Mouse (Mus musculus) gastrocnemius, postnatal 4 days (tissue): ENCODE measurements around the gene Rep15. TPM values are rescaled to one million over a fixed set of nuclear protein-coding genes. Genes with fewer than 3 reads are reported as not detected.

ENCODE experiments used
- DNase-seq, 2 experiments: peaks; one replicate each; pipeline ENCODE4 v3.0.0; 2021 to 2022; ENCODE audit warnings: low spot score in 2 of 2, mixed read lengths in 2 of 2
- long read RNA-seq, 2 experiments: library from polyadenylated mRNA; stranded (forward); transcript quantifications; one replicate each; pipeline ENCODE4 v2.0.0; 2021
- total RNA-seq, 2 experiments: library from RNA; stranded (reverse); gene quantifications; 2 replicates each; pipeline ENCODE4 v1.2.3; 2021

The Rep15 gene
- 1 to 10 TPM; 1.7 to 1.8 TPM for total RNA-seq
- long read RNA-seq, experiment 1 = 0 reads
- long read RNA-seq, experiment 2 = 0 reads

DNA sequence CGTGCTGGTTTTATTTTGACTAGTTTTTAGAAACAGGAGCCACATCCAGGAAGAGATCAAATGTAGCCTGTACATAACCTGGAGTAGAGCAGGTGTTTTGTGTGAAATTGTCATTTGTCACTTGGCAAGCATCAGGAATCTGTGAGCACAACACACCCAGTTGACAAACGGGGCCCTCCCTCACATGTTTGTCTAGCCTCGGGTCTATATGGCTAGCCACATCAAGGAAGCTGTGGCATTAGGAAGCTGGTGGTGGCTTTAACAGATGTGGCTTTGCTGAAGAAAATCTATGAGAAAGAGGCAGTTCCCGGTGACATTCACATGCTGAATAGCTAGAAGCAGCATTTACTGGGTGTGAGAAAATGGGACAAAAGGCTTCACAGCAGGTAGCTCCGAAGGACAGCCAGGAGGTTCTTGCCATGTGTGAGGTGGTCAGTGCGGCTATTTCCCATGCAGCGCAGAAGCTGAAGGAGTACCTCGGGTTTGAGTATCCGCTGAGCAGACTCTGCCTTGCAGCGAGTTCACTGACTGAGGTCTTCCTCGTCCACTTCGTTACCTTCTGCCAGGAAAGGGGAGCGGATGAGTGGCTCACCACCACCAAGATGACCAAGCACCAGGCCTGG is at the start of gene Rep15:
Gene Rep15 (plus strand): TSS at position 282 of the 623 bp plus-strand sequence.
- DNase-seq = no peak

DNA sequence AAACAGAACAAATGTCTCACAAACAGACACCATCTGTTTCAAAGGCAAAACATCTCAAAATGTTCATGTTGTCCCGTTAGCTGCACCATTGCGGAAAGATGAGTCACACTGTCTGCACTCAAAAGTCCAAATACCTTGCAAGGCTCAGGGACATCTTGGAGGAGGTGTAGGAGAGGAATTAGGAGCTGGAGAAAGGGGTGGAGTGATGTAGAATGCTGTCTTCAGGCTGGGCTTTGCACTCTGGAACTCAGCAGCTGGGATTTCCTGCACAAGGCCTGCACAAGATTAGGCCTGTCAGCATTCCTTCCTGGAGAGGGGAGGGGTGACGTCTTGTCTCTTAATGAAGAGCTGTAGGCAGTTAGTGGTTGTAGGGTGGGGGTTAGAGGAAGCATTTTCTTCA is 47.8 kb upstream of the Rep15 start:
- no peak for DNase-seq

DNA sequence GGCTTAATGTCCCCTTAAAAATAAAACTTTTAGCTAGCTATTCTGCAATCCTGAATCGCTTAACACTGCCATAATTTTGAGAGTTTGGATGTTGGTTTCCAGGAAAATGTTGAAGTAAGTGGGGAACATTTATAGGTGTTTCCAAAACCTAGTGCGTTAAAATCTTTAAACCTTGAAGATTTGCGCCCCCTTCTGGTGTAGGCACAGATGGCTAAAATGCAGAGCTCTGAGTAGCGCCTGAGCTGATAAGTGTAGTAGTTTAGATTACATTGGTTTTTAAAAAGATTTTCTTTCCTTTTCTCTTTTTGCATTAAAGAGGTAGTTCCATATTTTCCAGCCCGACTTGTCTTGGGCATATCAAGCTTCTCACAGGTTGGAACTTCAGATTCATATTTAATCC is 38.1 kb upstream of the Rep15 start:
- DNase-seq = peak; percentile 25 to 68

DNA sequence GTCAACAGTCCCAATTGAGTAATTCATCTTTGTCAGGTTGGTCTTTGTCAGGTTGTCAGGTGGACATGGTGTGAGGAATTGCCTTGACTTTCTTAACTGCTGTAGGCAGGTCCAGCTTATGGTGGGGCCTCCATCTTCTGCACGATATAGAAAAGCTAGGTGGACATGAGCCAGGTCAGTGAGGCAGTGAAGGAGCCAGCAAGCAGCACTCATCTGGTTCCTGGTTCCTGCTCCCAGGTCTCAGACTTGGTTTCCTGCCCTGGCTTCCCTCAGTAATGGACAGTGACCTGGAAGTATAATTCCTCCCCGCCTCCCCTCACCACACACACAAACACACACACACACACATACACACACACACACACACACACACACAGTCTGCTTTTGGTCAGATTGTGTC is 37.0 kb upstream of the Rep15 start:
- no peak for DNase-seq

DNA sequence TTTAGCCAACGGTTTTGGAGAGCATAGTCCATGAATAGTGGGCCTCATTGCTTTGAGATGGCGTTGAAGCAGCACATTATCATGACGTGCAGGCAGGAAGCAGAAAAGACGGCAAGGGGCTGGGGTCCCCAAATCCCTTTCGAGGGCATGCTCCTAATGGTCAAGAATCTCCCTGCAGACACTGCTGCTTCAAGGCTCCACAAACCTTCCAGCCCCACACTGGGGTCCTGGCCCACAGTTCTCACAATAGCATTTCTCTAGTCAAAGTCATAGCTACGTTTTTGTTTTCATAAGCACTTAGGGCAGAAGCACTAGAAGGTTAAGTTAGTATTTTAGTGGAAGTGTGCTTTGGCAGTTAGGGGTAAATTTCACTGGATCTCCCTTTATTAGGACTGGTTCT is 36.5 kb upstream of the Rep15 start:
- no peak for DNase-seq

DNA sequence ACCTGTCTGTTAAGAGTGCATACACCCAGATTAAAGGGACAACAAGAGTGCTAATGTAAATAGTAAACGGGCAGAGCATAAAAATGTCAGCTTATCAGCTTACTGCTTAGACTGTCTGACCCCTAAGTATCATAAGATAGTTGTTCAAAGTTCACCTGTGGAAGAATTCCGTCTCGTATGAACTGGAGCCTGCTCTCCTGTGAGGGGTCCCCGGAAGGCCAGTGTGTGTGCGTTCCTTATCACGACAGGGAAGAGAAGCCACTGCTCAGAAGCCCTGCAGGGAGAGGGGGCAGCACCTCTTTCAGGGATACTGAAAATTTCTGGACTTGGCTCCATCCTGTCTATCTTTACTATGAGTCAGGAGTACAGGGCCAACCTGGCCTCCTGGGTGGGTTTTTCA is 35.4 kb upstream of the Rep15 start:
- no peak for DNase-seq

DNA sequence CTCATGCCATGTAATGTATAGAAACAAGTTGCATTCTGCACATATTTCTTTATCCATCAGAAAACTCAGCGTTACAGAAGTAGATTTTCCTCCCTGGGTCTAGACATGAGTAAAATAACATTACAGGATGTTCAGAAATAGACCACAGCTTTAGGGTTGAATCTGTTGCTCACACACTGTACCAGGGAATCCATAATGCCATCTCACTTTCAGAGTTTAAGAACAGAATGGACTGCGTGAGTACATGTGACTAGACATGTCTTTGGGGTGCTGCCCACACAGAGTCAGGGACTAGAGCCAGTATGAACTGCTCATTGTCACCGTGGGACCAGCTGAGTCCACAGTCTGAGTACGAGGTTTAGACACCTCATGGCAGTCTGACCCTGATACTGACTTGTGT is 33.7 kb upstream of the Rep15 start:
- DNase-seq = no peak

DNA sequence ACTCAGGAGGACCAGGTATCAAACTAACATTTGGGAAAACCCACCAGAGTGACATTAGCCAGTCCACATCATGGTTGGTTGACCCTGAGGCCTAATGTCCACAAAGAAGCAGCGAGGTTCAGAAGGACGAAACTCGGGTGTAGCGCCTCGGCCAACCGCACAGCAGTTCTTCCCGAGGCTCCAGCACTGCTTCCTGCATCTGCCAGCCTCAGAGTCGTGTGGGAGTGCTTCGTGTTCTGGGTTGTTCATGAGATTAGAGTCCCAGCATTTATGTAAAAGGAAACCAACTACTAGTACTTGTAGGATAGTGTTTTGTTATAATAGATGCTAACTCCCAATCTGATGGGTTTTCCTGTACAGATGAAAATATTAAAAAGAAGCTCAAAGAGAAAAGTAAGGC is 33.1 kb upstream of the Rep15 start:
- no peak for DNase-seq

DNA sequence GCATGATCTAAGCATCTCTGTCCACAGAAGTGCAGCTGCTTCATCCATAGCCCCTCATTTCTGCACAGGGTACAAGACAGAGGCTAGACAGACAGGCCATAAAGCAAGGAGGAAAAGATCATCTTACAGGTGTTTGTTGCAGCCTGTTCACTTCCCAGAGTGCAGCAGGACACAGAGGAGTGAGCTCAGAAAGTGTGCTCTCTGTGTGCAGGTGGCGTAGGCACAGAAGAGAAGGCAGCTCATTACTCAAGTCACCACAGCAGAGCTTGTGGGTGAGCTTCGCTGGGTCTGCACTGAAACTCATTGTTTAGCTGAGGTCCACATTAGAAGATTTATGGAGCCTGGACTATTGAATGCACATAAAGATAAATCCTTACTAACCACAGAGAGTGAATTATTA is 32.6 kb upstream of the Rep15 start:
- DNase-seq = no peak

DNA sequence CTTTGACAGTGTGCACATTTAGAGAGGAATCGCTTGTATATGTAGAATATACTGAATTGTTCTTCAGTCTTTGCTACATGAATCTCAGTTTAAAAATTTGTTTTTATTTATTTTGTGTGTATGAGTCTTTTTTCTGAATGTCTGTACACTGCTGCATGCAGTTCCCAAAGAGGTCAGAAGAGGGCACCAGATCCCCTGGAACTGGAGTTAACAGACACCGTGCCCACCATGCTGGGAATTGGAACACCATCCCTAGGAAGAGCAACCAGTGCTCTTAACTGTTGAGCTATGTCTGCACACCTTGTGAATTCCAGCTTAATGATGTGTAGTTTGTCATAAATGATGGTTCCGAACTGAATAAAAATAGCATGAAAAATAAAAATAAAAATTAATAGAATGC is 24.2 kb upstream of the Rep15 start:
- peak; percentile 26 to 32 for DNase-seq

DNA sequence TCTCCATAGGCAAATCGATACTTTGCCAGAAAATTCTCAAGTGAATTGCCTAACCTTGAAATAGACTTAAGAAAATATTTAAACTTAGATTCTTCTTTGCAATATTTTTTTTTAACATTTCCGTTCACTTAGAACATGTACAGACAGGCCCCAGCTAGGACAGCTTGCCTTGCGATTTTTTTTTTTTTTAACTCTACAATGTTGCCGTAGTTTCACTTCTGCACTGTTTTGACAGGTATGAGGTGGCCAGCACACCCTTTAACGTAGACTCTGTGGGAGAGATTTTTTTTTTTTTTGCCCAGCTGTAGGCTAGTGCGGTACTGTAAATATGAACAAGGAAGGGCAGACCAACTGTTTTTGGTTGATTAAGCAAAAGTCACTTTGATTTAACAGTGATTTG is 22.0 kb upstream of the Rep15 start:
- no peak for DNase-seq

DNA sequence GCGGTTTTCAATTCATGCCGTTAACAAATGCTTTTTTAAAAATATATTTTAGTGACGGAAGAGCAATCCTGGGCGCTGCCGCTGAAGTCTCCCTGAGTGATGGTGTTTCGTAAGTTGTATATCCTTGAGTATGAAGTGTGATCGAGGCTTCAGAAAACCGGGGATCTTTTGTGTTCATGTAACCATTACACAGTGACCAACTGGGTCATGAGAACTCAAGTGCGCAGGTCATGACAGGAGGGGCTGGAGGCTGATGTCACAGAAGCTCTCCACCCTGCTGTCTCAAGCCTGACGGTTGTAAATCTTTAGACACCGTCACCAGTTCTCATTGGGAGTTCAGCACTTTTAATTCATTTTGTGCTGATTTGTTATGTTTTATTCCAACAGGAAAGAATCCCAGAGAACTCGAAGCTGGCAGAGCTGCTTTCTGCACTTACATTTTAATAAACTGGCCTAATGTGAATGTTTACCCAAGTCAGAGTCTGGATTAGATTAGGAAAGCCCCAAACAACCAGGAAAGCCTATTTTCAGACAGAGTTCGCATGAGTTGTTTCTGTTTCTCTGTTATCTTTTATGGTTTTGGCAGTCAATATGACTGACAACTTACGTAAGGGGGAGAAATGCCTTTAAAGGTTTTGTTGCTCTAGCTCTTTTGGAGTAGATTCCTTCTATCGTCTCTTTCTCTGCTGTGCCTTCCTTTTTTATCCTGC is 21.4 kb upstream of the Rep15 start:
- no peak for DNase-seq

DNA sequence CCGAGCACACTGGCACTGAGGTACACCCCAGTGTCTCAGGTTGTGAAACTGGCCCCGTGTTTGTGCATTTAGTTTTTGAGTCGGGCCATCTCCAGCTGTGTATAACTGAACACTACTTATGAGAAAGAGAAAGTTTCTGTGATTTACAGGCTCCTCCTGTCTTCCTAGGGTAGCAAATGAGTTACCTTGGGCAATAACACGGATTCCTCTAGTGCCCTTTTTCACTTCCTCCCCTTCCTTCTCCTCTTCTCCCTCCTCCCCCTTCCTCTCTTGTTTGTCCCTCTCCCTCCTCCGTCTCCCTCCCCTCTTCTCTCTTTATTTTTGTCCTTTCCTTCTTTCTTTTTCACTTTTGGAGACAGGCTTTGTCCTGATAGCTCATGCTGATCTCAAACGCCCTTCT is 20.8 kb upstream of the Rep15 start:
- DNase-seq = no peak

DNA sequence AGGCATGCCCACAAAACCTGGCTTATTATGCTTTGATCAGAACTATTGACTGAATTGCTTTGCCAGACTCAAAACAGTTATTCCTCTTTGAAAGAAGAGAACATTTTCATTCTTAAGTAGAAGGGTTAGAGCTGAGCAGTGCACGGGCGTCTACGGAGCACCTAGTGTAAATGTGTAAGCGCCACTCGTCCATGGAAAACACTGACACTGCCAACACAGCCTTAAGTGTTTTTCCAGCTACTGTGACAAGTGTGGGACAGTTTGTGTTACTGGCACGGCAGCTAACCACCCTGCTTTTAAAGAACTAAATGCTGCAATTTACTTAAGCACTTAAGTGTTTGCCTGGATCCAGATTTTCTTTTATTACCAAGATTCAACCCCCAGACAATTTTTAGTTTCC is 20.4 kb upstream of the Rep15 start:
- no peak for DNase-seq

DNA sequence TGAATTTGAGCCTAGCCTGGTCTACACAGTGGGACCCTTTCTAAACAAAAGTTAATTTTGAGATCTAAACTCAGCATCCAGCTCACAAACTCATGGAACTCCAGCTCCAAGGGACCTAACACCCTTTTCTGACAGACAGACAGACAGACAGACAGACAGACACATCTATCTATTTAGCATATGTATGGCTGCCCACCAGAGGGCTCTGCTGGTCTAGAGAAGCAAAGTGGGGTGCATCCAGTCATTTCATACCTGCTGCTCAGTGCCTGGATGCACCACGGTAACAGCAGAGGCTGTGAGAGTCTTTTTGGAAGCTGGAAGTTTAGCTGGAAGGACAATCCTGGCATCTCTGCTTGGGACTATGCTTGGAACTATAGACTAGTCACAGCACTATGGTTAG is 18.8 kb upstream of the Rep15 start:
- no peak for DNase-seq

DNA sequence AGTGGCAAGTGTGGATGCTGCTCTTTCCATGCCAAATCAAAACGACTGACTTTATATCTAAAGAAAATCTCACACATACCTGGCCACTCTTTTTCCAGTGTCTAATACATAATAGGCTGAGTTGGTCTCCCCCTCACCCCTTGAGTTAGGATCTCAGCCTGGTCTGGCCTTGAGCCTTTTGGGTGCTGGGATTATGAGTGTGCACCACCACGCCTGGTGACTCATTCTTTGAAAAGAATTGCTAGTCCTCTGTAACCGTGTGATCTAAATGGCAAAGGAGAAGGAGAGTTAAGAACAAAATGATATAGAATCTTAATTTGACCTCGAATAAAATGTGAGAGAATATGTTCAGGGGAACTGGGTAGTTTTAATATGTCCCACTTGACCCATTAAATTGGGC is 14.5 kb upstream of the Rep15 start:
- DNase-seq = no peak

DNA sequence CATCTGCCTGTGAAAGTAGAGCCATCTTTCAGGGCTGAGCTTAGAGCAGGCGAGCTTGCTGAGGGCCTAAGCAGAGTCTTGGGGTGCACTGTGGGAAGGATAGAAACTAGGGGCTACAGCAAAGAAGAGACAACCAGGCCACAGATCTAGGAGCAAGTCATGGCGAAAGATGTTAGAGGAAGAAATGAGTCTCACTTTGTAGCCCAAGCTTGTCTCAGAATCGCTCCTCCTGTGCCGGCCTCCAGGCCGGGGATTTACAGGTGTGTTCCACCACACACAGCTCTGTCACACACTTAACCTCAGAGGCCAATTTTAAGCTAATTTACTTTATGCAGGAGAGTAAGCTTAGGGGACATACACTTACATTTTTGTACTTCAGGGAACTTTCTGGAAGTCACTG is 14.0 kb upstream of the Rep15 start:
- no peak for DNase-seq

DNA sequence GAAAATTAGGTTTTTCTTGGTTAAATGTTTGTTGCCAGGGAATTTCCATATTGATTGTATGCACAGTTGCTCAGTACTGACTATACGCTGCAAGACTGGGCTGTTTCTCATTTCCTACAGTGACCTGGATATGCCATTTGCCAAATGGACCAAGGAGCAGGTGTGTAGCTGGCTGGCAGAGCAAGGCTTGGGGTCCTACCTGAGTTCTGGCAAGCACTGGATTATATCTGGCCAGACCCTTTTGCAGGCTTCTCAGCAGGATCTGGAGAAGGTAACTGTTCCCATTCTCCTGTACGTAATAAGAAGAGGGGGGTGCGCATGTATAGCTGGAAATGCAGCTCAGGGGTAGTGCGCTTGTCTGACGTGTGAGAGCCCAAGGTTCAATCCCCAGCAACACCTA is 11.2 kb upstream of the Rep15 start:
- DNase-seq = no peak

DNA sequence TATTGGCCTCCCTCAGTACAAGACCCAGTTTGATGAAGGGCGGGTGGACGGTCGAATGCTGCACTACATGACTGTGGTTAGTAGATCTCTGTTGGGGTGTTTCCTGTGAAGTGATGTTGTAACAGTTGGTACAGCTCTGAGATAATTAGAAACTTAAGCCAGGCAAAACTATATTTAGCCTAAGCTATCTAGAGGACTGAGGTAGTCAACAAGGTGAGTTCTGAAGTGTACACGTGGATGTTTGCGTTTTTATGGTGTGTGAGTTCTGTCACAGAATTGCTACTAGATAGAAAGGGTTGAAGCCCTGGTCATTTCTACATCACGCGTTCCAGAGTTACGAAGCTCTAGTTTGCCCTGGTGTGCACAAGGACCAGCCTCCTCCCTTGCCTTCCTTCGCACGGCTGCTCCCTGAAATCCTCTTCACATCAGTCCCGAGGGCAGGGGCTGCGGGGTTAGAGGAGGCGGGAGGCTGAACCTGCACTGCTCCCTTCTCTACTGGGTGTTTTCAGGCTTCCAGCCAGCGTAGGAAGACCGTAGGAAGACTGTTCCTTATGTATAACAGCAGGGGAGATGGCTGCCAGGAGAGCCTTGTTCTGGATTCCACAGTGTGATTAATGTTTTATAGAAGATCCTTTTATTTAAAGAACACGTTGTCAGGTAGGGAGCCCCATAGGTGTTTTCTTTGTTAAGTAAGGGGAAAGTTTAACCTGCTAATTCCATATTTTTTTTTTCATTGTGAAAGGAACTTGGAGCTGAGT is 9.8 kb upstream of the Rep15 start:
- DNase-seq = peak in 1 of 2 experiments; percentile 33

DNA sequence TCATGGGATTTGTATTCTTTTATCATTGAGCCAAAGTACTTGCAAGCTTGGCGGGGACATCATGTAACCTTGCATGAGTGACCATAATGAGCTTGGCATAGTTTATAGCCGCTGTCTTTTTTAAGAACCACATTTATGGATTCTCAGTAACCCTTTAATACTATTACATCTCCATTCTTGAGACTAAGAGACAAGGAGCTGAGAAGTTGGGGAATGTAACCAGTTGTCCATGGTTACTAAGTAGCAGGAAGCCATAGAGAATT is 9.3 kb upstream of the Rep15 start:
- no peak for DNase-seq

DNA sequence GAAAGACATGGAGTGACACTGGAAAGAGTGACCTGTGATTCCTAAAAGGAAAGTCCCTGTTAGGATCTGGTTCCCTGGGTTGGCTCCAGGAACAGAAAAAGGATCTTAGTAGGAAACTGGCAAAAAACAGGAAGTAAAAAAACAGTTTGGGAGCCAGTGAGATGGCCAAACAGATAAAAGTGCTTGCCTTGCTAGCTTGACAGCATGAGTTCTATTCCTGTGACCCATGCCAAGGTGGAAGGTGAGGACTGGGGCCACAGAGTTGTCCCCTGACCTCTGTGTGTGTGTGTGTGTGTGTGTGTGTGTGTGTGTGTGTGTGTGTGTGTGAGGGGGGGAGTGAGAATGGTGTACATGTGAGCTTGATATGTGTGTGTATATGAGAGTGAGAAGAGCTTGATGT is 8.8 kb upstream of the Rep15 start:
- DNase-seq = no peak

DNA sequence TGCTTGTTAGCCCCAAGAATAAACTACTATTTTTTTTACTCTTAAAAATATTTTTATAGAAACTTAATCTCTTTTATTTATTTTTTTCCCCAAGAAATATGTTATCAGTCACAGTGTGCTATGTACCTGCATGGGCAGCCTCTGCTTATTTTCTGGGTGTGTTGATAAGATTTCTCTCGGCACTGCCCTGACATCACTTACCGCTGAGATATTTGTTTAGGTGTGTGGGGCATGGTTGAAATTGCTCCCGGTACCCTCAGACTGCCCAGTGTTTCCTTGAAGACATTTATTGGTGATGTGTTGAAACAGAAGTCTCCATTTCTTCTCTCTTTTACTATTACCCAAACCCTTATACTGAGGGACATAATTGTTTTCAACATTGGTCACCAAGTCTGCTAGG is 7.6 kb upstream of the Rep15 start:
- DNase-seq = no peak

DNA sequence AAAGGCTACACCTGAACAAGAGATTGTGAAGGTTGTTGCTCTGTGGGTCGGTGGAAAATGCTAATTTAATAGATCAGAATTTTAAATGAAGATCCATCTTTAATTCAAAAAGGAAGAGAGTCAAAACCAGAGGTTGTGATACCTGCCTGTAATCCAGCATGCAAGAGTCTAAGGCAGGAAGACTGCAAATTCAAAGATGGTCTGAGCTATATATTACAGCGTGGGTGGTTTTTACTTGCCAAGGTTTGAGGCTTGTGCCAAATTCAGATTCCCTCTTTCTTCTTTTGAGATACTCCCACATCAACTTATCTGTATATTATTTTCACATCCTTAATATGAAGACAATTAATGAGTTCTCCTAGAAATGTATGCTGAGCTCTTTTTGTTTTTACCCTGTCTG is 4.0 kb upstream of the Rep15 start:
- no peak for DNase-seq
